Mouse (Mus musculus) ES-CJ7 (cell line): ENCODE data around the gene Alms1.
A peak's percentile ranks its signal among the peaks of the same experiment; 100 is the strongest.
"Not testable (repeated sequence)": the region's sequence is repeated elsewhere in the genome, so short reads cannot be mapped to it uniquely, and the experiment has no call there.

Experiments used
- DNase-seq: peaks from one replicate; pipeline ENCODE4 v3.0.0; 2011; ENCODE audit warnings: low read depth, low spot score

Gene Alms1

DNA sequence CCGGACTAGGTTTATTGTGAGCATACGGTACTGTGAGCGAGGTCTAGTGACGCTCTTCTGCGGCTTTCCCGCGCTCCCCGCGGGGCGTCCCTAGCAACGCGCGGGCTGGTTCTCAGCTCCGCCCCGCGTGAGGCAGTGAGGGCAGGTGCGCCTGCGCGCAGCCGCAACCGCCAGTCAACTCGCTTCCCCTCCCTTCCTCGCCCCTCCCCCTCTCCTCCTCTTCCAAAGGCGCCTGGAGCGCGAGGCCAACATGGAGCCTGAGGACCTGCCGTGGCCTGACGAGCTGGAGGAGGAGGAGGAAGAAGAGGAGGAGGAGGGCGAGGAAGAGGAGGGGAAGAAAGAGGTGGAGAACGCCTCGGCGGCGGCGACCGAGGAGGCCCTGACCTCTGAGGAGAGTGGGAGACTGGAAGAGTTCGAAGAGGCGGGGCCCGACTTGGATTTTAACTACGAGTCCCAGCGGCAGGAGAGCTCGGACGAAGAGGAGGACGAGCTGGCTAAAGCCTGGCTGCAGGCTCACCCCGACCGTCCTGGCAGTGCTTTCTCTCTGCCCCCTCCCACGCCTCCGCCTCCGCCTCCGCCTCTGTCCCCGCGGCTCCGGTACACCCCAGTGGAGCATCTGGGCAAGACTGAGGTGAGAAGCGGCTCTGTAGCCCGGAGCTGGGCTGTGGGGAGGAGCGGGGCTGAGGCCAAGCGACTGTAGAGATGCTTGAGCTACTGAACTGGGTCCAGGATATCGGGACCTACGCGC lies at the start of gene Alms1:
Alms1 (plus strand) TSS at position 136 of the 748 bp plus-strand sequence.
- peak; percentile 97 for DNase-seq

DNA sequence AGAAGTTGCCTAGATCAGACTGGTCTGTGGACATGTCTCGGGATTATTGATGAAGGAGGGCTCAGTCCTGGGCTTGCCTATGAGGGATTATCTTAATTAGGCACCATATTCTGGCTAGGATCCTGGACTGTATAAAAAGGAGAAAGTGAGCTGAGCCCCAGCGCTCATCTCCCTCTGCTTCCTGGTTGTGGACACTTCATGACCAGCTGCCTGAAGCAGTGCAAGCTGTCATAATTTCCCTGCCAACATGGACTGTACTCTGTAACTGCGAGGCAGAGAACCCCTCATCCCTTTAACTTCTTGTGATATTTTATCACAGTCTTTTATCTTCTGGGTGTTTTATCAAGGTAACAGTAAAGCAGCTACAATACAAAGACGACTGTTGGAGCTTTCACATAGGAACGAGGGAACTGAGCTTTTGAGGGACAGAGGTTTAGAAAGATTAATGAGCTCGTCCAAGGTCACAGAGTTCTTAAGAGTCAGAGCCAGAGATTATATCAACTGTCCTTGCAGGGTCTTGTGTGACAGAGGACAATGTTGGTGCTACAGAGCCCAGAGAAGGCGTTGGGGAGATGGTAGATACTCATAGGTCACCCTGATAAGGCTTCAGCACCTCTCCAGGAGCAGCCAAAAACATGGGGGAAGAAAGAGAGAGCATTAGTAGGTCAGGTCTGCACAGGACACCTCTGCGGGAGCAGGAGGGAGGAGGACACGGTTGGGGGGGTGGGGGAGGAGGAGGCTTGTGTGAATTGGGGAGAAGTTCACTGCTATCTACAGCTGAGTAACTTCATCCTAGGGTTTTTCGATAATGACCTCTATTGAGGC lies 43.8 kb upstream of the Alms1 start:
- no peak for DNase-seq

DNA sequence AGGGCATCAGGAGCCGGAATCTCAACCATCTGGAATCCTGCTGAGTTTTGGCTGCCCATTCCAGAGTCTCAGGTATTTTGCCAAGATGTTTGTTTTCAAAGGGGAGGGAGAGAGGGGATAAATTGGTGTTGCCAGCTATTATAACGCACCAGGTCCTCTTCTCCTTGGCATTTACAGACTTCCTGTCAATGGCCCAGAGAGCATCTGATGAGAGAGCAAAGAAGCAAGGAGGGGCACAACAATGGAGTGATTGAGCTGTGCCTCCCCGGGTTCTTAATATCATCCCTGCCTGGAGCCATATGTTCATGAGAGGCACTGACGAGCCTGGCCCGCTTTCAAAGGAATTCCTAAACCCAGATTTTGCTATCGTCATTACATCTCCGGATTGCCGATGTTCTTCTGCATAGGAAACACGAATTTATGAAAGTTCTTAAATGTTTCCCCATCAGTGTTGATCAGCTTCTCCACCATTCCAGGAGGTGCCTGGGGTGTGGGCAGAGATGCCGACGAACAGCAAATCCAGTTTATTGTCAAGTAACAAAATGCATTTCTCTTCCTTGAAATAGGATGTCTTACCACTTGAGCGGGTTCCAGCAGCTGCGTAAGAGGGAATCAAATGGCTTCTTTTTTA lies 43.0 kb upstream of the Alms1 start:
- no peak for DNase-seq

DNA sequence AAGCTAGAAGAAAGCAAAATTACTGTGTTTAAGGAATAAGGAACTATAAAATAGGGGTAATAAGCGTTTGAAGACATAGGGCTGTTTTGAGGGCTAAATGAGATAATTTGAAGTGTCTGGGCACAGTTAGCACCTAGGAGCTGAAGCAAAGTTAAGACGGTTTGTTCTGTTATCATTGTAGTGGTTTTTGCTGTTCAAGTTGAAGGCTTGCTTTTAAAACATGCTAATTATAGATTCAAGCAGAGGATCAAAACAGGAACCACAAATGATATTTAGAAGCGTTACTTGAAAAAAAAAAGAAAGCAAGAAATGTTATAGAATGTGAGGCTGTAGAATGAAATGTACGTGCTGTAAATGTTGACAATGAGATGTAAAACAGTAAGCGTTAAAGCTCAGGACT lies 39.7 kb upstream of the Alms1 start:
- no peak for DNase-seq

DNA sequence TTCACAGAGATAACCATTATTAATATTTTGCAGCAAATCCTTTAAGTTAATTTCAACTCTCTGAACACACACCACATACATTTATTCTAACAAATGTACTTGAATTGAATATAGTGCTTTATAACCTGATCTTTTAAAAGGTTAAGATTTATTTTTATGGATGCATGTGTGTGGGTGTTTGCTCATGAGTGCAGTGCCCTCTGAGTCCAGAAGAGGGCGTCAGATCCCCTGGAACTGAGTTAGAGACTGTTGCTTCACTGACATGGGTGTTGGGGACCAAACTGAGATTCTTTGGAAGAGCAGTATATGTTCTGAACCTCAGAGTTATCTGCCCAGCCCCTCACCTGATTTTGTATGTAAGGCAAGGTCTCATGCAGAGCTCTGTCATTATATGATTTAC lies 25.0 kb upstream of the Alms1 start:
- DNase-seq, result peak; percentile 12

DNA sequence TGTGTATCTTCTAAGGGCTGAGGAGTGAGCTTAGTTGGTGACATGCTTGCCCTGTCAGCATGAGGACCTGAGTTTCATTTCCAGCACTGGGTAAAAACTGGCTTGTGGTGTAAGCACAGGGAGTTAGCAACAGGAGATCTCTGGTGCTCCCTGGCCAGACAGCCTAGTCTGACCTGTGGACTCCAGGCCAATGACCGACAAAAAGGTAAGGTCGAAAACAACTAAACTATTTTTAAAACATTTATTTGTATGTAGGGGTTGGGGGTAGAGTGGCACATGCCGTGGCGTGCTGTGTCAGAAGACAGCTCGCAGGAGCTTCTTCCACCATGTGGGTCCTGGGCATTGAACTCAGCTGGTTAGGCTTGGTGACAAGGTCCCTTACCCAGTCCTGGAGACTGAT lies 14.5 kb upstream of the Alms1 start:
- no peak for DNase-seq

DNA sequence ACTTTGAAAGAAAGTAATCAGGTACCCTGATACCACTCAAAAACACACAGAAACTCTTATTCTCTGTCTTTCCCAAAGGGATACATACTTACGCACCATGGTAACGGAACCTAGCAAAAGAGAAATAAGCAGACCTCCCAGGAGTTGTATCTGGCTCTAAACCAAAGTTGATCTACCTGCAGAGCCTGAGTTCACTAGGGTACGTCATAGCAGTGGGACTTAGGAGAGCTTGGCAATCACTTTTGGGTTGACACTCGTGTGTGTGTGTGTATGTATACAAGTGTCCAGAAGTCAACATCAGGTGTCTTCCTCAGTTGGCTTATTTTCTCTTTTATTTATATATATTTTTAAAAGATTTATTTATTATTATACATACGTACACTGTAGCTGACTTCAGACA lies 5.6 kb upstream of the Alms1 start:
- DNase-seq, result no peak

DNA sequence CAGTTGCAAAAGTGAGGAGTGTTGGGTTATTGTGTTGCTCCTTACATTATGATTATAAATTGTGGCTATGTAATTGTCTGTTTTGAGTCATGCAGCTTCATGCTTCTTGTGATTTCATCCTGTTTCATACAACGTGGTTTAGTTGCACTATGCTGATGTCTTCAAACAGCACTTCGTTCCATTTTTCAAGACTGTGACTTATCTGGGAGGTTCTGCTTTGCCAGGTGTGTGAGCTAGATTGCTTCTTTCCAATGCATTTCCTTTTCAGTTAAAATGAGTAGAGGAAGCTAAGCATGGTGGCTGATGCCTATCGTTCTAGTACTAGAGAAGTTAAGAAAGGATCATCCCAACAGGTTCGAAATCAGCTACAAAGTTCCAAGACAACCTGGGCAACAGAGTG lies 2.7 kb upstream of the Alms1 start:
- DNase-seq, result no peak

DNA sequence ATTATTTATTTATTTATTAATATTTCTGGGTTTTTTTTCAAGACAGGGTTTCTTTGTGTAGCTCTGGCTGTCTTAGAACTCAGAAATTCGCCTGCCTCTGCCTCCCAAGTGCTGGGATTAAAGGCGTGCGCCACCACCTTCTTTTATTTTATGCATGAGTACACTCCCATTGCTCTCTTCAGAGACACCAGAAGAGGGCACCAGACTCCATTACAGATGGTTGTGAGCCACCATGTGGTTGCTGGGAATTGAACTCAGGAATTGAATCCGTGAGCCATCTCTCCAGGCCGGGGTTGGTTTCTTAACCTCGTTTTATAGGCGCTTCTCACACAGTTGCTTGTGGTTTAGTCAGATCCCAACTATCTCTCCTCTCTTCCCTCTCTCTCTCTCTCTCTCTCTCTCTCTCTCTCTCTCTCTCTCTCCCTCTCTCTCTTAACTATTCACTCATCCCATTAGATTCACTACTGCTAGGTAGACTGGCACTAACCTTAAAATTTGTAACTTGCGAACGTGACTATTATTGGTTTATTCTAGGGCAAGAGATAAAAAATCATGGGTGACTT lies 445 bp upstream of the Alms1 start:
- peak; percentile 82 for DNase-seq

DNA sequence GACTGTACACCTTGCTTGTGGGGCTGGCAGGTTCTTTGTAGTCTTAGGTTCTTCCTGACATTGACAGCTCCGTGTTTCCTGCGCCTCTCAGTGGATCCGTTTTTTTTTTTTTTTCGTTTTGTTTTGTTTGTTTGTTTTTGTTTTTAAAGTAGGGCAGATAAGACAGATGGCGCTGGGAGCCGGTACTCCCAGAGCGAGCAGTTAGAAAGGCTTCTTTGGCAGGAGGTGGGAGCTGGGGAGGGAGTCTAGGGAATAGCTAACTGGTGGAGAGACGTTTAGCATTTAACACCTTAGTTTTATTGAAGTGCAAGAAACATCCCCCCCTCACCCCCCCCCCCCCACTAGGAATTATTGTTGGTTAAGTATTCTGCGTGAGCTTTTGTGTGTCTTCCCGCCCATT lies 833 bp downstream of the Alms1 start:
- DNase-seq, result no peak

DNA sequence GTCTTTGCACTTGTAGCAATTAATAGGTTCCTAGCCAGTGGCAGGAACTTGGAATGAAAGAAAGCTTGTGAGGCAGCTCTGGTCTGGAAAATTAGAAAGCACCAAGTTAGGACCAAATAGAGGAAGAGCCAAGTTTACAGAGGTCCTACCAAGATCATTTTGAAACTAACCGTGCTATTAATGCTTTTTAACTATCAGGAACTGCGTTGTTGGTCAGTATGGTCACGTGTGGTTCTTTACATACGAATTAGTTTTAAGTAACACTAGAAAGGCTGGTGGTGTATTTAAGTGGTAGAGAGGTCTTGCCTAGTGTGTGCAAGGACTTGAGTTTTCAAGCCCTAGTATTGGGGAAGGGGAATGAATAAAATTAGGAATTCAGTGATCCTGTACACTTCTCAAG lies 1.2 kb downstream of the Alms1 start:
- no peak for DNase-seq

DNA sequence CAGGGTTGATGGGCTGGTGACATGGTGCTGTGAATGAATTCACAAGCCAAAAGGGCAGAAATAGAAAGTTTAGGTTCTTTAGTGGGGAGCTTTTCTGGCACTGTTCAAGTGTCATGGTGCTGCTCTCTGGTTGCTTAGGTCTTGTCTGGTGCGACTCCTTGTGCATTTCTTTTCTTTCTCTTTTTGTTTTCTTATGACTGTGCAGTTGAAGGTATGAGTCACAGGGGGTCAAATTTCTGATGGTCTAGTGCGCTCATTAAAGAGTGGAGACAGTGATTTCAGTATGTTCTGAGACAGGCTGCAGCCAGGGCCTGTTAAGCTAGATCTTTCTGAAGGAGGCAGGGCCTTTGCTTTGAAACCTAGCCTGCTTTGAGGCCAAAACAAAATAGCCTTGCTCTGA lies 2.8 kb downstream of the Alms1 start:
- no peak for DNase-seq

DNA sequence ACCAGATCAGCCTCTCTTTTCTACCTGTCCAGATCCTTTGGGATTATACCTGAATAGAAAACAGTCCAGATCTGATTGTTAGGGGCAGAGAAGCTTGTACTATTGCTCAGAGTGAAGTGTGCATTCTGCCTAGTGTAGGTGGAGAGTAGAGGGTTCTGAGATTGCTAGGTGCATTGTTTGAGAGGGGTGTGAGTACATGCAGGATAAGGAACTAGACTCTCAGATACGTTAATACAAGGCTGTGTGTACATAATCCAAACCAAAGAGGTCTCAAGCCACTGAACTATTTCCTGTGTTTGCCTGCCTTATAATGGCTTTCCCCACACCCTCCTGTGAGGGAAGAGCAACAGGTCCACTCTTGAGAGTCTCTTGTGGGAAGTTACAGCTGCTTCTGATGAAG lies 12.0 kb downstream of the Alms1 start:
- no peak for DNase-seq

DNA sequence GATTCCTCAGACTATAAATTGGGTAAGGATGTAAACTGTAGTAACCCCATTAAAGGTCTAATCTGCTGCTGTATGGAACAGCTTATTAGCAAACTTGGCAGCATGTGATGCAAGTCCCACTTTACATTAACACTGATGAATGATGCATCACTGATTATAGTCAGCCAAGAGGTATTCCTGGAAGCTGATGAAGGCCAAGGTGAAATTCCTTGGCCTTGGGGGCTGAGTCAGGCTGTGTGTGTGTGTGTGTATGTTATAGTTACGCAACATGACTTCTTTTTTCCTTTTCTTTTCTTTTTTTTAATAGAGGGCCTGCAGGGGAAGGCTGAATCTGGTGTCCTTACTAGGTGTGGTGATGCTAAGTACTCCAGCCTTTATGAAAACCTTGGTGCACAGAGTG lies 23.2 kb downstream of the Alms1 start:
- DNase-seq, result no peak

DNA sequence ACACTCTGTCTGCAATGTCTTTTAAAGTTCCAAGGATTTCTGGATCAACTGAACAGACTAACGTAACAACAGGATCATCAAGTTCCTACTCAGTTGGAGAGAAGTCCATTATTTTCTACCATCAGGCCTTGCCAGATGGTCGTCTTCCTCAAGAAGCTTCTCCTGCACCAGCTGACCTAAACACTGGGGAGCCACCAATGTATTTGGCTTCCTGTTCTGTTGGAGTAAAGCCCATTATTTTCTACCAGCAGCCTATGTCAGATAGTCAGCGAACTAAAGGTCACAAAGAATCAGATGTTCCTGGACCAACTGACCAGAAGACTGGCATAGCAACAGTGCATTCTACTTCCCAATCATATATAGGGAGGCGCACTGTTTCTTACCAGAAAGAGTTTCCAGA lies 33.5 kb downstream of the Alms1 start:
- DNase-seq, result no peak

DNA sequence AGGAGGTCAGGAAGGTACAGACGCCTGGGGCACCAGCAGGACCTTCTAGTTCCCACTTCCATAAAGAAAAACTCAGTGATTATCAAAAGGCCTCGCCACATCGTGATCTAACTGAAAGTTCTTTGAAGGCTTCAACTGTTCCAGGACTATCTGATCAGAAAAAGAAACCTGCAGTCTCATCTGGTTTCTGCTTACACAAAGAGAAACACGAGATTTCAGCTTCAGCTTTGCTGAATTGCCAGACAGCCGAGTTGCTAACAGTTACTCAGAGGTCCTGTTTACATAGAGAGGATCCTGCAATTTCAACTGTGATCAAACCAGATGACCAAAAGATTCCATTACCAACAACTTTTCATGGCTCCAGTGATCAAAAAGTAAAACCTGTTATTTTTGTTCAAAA lies 34.3 kb downstream of the Alms1 start:
- DNase-seq, result no peak

DNA sequence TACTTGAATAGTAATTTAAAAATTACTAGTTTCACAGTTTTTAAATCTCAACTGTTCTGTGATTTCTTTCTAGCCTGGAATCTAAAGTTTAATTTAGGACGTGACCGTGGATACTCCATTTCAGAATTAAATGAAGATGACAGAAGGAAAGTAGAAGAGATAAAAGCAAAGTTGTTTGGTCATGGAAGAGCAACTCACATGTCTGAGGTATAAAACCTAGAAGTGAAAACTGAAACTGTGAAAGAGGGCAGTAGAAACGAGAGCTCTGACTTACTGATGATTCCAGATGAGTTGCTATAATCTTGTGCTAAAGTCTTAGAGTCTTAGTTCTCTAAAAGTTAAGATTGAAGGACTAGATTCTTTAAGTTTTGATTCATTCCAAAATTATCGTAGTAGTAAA lies 37.2 kb downstream of the Alms1 start:
- no peak for DNase-seq

DNA sequence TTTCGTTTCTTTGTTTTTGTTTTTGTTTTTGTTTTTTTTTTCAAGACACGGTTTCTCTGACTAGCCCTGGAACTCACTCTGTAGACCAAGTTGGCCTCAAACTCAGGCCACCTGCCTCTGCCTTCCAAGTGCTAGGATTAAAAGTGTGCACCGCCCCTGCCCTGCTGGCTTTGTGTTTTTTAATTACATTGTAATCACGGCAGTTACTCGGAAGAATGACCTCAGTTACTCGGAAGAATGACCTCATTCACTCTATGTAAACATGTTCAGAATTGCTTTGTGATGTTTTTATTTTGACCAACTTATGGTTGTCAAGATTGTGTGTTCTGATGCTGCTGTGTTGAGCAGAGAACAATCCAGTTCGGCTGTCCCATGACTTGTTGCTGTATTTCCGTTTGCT lies 45.8 kb downstream of the Alms1 start:
- DNase-seq, result peak; percentile 62

DNA sequence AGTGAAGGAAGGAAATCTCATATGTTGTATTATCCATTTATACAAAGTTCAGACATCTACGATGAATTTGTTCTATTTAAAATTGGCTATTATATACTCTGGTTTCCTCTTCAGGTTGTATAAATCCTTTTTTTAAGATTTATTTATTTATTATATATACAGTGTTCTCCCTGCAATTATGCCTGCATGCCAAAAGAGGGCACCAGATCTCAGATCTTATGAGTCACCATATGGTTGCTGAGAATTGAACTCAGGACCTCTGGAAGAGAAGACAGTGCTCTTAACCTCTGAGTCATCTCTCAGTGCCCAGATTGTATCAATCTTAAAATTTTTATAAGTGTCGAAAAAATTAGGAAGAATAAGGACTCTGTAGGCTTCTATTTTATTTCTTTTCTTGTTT lies 65.9 kb downstream of the Alms1 start:
- peak; percentile 33 for DNase-seq

DNA sequence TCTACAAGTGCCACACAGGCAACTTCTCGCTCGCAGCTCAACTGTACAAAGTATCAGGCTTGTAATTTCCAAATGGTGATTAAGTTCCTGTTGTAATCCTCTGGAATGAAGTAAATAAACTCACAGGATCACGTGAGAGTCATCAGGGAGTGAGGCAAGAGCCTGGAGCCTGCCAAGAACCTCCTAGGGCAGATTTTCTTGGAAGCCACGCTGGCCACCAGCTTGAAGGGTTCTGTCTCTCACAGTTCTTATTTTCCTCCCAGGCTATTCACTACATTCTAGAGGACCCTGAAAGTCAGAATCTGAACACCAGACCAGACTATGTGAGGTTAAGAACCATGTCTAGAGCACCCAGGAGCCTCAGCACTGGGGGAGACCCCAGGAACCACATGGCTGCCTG lies 114.6 kb downstream of the Alms1 start:
- not testable (repeated sequence) for DNase-seq

DNA sequence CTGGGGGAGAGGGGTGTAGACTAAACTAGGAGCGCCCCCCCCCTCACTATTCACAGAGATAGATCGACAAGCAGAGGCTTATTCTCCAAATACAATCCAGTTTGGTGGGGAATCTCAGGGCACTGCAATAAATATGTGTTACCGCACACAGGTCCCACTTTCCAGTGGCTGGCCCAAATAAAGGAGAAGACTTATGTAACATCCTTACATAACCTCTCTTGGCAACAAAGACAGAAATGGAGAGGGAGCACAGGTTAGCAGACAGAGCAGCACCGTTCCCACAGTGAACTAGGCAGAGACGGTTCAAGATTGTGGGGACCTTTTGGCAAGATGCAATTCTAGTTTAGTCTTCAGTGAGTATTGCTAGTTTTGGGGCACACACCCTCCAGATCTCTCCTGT lies 121.9 kb downstream of the Alms1 start:
- DNase-seq, result not testable (repeated sequence)

DNA sequence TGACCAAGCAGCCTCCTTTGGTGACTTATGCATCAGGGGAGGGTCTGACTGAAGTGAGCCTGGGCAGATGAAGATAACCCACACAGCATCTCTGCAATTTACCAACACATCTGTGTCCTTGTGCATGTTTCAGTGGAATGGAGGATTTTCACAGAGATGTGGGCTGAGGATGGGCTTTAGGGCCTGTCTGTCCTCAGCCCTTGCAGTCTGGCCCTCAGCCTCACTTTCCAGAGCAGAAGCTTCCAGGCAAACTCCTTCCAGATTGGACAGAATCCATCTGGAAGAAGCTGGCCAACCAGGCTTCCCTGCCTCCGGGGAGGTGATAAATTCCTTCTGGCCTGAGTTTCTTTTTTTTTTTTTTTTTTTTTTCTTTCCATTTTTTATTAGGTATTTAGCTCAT lies 122.3 kb downstream of the Alms1 start:
- not testable (repeated sequence) for DNase-seq
